Mouse (Mus musculus): Measurements from ENCODE around the gene Rpl21.

DNA sequence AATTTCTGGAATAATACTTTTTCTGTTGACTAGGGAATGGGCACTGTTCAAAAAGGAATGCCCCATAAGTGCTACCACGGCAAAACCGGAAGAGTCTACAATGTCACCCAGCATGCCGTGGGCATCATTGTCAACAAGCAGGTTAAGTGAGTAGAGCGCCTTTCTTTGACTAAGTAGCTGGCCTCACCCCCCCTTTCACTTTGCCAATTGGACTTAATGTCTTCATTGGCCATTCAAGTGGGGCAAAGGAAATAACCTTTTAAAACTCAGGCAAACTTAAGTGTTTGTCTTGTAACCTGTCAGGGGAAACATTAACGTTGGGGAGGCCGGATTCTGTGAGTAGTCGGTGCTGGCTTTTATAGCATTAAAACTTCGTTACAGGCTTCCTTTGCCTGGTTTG, 2.3 kb downstream of the Rpl21 start:
- TF ChIP-seq CTCF (IDR thresholded peaks at IDR 0.05; ENCODE audit: low read depth) (no peak), EP300 (IDR thresholded peaks at IDR 0.05; ENCODE audit: low read depth) (no peak)
